Mouse (Mus musculus) cerebellum, adult 11-12 months (tissue): ENCODE measurements around the gene Cherp.

Experiments
- DNase-seq: peaks from one replicate; pipeline ENCODE4 v3.0.0; 2022

Cherp gene

DNA sequence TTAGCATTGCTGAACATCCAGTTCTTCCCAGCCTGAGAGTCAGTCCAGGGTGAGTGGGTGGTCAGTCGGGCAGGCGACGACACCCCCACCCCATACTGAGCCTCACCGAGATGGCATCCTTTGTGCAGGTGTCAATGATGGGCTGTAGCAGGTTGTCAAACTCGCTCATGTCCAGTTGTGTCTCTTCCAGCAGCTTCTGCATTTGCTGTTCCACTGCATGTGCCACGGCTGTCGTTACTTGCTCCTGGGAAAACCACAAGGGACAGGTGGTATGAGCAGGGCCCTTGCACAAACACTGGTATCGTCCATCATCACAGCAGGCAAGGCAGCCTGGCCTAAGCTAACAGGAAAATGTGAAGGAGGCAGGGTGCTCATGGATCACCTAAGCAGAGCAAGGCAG is 5.0 kb downstream of the Cherp start:
- peak; percentile 7 for DNase-seq

DNA sequence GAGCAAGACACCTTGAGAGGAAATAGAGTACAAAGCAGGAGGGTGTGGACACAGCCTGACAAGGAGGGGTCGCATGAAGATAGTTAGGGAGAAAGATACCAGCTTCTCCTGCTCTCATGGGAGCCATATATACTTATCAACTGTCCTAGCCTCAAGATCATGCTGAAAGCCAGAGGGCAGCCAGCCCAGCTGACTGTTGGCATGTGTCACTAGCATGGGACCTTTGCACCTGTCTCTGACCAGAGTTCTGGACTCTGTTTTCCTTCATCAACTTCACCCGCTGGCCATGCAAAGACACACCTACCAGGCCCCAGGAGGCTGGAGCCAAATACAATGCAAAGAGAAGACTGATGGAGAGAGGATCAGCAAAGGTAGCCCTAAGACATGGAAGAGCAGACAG is 5.8 kb downstream of the Cherp start:
- no peak for DNase-seq

DNA sequence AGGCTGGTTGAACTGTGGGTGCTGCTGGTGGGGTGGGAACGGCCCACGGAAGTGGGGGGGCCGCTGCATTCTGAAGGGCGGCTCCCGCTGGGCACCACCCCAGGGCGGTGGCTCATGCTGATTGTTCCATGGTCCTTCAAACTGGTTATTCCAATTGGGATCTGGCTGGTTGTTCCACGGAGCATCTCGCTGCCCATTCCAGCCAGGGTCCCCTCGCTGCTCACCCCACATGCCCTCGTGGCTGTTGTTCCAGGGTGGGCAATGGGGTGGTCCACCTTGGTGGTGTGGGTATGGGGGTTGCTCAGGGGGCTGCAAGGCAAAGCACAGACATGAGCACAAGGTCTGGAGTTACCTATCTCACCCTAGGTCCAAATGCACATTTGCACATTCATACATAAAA is 10.8 kb downstream of the Cherp start:
- DNase-seq, result no peak

DNA sequence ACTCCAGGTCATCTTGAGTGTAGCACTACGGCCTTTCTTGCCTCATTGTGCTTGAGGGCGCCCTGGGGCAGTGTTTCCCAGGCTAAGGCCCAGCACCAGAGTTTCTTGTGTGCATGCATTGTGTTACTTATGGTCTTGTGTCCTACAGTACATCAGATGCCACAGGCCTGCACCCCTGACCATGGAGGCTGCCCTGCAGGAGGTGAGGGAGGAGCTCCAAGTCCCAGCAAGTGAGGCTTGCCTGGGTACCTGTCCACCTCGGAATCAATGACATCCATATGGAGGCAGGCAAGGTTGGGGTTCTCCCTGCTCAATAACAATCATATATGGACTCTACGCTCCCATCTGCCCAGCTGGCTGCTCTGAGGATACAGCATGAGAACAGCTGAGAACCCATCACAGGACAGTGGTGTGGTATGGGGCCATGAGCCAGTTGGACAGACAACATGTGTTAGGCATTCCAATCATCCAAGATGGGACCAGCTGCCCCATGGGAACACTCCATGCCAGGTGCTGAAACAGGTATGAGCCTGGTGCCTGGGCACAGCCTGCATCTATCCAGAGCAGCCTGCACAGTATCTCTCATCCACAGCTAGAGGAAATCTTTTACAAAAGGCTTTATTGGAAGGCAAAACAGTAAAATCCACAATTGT is 15.0 kb downstream of the Cherp start:
- DNase-seq, result no peak

DNA sequence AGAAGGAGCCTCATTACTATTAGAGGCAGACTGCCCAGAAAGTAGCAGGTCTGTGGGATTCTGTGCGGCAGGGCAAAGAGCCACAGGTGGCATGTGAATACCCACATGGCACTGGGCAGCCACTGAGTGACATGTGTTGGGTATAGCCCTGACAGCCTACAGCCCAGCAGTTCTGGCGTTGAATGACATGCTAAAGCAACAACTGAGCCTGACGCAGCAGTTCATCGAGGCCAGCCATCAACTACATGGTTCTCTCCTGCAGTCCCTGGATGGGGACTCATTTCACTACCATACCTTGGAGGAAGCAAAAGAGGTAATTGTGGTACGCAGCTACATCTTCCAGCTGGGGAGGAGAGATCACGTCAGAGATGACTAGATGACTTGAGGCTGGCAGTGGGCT is 16.6 kb downstream of the Cherp start:
- DNase-seq, result no peak

DNA sequence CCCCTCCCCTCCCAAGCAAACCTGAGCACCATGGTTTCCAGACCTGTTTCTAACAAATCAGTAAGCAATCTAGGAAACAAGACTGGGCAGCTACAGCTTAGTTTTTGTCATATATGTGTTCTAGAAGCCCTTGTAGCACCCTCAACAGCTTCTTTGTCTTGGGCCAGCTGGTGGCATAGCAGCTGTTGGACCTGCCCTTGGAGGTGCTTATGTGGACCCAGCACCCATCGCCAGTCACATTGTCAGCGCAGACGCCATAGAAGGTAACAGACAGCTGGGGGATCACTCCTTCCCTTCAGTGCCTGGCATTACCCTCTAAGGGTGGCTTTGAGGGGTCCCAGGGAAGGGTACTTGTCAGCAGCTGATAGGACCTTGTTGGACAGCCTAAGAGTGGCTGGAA is 17.2 kb downstream of the Cherp start:
- no peak for DNase-seq

DNA sequence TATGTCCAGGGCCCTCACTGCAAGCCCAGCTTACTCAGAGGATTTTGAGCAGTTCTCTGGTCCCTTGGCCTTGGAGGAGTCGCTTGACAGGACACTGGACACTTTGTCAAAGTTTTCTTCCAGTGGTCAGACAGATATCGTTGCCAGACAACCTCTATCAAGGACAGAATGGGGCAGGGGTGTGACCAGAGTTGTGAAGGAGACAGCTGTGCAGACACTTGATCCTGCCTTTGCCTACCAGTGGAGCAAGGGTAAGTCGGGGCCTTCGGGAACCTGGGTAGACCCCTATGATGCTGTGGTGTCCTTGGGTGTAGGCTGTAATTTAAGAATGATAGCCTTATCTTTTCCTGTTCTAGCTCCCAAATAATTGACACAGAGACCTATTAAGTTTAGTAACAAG is 19.7 kb downstream of the Cherp start:
- DNase-seq, result no peak

DNA sequence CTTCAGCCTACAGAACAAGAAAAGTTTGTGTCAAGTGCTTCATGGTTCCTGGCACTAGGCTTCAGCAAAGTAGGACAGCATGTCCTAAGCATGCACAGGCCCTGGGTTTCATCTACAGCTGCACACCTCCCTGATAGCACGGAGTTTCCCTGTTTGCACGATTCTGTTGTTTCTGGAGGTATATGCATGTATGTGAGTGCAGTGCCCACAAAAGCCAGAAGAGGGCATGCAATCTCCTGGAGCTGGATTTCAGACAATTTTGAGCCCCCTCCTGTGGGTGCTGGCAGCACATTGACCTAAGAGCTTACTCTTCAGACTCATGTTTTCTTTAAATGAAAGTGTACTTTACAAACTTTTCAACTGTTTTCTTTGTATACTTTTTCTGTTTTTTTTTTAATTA is 21.1 kb downstream of the Cherp start:
- DNase-seq, result no peak

DNA sequence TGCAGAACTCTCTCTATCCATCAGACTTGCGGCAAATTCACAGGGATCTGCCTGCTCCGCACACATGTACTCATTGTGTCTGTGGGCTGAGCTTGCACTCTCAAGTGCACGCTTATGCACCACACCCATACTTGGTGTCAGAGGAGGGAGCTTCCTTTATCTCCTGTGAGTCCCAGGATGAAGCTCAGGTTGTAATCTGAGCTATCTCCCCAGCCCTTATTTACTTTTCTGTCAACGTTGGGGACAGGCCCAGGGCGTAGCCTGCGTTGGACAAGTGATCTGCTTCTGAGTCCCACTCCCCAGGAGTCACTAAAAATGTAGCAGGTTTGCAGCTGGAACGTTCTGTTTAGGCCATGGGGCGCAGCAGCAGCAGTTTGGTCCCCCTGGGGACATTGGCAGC is 23.5 kb downstream of the Cherp start:
- DNase-seq, result no peak

DNA sequence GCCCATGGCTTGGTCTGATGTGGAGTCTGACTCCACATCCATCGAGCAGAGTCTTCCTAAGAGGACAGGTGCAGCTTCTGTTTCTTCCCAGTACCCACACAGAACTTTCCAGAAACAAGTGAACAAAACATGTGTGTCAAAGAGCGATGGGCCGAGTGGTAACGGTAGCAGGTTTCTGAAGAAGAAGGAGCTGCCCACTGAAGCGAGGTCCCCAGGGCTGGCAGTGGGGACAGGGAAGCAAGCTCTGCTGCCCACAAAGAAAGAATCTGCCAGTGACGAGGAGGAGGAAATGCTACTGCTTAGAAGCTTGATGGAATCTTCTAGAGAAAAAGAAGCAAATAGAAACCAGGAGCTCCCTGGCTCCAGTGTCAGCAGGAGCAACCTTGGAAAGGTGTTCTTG is 30.0 kb downstream of the Cherp start:
- no peak for DNase-seq

DNA sequence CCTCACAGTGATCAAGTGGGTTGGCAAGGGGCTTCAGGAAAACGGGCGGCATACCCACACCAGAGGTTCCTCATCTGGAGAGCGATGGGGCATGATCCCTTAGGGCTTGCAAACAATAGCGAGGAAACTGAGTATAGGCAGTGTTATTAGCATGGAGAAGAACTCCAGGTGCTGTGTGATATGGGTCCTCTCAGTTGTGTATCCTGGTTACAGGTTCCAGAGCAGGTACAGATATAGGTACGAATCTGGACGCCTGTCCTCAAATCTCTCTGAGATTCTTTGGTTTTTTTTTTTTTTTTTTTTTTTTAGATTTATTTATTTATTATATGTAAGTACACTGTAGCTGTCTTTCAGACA is 31.1 kb downstream of the Cherp start:
- no peak for DNase-seq

DNA sequence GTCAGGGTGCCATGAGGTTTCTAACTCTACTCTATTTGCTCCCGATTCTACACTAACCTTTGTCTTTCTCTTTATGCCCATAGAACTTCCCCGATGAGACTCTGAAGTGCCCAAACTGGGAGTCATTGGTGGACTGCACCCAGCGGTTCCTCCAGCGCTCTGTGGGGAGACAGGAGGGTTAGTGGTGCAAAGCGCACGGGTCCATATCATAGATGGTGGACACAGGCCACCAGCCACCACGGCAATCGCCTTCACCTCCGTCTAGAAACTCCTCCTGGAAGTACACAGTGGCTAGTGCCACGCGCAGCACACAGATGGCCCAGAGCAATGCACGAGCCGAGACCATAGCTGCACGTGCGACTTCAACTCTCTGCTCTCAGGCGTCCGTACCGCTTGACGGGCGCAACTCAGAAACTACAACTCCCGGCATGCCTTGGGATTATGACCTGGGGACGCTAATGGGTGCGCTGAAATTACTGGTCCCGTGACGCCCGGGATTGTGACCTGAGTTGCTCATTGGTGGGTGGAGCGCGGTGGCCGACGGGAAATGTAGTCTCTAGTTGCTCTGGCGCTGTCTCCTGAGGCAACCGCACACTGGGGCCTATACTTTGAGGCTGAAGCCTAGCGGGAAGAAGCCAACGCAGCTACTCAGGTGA is 31.6 kb downstream of the Cherp start, which contains the start of the genes Calr3 and 1700030K09Rik:
Gene Calr3, minus strand, starts transcription at position 533 of the 656 bp plus-strand sequence.
Gene 1700030K09Rik, plus strand, starts transcription at position 543 of the 656 bp plus-strand sequence.
- peak; percentile 98 for DNase-seq

DNA sequence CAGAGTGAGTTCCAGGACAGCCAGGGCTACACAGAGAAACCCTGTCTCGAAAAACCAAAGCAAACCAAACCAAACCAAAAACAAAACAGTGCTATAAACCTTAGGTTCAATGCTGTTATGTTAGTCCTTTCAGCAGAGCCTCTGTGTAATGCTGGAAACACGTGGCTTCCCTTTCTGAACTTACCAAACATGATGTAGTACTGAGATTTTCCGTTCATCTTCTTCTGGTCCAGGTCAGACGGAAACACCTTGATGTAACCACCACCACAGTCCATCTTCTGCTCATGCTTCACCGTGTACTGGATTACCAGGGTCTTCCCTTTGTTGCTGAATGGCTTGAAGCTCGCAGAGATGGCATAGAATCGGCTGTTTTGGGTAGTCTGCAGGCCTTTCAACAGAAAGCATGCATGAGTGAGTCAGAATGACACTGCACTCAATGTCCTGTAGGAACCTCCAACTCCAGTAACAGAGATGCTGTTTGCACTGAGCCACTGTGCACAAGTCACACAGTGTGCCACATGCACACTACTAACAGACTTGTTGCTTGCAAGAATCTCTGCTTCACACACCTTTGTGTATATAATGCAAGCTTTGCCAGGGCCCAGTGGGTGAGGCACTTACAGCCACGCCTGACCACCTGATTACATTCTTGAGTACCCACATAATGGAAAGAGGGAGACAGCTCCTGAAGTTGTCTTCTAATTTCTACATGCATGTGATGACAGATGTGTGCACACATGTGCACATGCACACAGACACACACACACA is 36.6 kb downstream of the Cherp start:
- no peak for DNase-seq

DNA sequence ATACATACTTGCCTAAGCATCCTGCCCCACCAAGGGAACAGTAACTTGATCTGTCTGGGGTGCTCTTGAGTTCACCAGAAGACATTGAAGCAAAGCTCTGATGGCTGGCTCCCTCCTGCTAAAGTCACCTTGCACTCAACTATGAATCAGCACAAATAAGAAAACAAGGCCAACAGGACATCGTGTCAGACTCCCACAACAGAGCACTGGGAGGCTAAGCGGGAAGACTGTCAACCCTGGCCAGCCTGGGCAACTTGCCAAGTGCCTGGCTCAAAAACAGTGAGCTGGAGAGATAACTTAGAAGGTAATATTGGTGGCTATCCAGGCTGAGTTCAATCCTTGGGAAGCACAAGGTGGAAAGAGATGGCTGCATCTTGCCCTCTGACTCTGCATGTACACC is 40.1 kb downstream of the Cherp start:
- DNase-seq, result no peak

DNA sequence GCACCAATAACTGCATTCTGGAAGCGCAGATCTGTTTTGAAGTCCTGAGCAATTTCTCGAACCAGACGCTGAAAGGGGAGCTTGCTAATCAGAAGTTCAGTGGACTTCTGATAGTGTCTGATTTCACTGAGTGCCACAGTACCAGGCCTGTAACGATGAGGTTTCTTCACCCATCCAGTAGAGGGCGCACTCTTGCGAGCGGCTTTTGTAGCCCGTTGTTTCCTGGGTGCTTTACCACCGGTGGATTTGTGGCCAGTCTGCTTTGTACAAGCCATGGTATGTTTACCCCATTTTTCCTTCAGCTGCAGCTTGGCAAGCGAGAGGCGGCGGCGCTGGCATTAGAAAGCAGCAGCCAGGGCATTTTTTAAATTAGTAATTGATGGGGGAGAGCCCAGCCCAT is 45.4 kb downstream of the Cherp start:
- no peak for DNase-seq

DNA sequence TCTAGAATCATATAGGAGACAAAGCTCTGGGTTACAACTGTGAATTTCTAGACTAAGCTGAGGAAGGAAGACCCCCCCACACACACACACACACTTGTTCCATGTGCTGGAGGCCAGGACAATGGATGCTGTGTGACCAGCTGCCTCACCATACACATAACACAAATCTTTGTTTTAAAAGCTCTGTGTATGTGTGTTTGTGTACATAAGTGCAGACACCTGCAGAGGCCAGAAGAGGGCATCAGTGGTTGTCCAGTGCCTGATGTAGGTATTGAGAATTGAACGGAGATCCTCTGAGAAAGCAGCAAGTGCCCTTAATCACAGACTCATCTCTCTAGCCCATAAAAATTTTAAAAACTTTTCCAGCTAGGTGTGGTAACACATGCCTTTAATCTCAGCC is 52.1 kb downstream of the Cherp start:
- DNase-seq, result no peak

DNA sequence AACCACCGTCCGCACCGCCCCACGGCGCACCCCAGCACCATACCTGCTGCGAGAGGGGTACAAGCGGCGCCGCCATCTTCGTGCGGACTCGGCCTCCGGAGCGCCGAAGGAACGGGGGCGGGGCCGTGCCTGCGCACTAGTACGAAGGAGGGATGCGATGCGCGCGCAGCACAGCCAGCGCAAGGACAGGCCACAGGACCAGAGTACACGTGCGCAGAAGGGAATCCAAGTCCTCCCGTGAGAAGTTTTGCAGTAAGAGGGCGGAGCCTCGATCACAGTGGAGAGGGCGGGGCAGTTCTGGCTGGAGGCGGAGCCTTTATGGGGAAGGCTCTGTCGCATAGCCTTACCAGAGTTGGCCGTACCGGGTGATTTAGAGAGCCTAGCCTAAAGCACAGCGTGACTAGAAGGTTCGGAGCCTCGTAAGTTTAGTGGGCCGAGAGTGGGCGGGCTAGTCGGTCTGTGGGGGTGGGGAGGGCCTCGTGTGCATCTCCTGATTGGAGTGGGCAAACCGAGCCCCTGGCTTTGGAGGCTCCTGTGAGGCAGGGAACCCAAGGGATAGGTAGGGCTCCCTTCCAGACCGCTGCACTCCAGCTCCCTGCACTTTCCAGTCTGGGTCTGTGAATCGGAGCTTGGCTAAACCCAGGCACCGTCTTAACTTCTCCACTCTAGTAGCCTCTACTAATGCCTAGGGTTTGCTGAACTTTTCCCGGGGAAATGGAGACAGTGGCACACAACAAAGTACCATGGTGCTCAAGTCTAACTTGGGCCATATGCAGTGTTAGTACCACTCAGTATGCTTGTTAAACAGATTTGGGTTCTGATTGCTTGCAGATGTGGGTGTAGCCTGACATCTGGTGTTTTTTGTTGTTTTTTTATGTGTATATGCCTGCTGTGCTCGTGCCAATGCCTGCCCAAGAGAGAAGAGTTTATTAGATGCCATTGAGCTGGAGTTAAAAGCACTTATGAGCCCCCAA is 53.4 kb downstream of the Cherp start, which contains the start of gene Eps15l1:
Gene Eps15l1, minus strand, starts transcription at position 99 of the 974 bp plus-strand sequence.
- peak; percentile 98 for DNase-seq

DNA sequence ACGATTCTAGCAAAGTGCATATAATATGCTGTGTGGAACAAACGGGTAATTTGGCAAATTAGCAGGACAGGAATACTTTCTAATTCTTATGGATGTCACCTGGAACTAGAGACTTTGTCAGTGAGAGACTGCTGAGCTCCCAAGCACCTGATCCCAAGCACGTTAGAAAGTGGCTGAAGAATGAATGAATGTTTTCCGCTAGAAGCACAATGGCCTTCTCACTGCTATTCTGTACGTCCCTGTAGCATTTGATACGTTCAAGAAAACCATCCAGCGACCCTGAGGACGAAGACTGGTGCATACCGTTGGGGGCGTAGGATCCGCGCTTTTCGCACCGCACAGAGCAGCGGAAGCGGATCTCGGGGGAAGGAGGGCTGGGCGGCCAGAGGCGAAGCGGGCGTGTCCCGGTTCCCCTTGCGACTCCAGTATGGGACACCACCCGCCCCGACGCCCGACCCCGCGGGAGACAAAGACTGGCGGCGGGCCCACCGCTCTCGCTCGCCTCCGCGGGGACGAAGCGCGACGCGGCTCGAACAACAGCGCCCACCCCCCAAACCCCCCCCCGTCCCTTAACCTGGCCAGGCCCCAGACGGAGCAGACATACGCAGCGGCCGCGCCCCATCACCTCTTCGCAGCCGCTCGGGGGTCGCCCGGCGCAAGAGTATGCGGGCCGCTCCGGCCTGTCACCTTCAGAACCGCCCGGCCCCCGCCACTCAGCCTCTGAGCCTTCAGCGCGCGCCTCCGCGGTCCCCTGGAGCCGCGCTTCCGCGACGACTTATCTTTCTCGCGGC is 54.3 kb downstream of the Cherp start:
- peak; percentile 55 for DNase-seq

DNA sequence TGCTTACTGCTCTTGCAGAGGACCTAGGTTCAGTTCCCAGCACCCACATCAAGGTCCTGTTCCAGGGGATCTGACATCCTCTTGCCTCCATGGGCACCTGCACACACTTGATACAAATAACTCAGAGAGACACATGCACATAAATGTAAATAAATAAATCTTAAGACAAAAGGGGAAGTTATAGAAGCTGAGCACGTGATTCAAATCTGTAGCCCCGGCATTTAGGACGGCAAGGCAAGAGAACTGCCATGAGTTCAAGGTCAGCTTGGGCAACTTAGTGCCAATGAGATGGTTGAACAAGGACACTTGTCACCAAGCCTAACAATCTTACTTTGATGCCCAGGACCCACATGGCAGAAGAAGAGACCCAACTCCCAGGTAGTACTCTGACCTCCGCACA is 57.0 kb downstream of the Cherp start:
- DNase-seq, result no peak

DNA sequence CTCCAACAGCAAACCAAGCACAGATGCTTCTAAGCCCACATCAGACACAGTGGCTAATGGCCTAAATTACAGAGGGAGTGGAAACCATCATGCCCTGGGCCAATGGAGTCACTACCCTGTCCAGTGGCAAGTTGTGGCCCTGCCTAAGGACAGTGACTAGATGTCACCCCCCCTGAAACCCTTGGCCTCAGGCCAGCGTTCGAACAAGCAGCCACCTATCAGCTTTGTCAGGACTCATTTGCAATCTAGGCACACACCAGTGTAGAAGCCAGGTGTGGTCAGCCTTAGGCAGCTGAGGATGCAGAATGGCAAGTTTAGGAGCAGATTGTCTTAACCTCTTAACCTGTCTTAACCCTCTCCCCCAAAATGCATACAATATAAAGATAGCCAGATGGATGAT is 59.8 kb downstream of the Cherp start:
- peak; percentile 18 for DNase-seq

DNA sequence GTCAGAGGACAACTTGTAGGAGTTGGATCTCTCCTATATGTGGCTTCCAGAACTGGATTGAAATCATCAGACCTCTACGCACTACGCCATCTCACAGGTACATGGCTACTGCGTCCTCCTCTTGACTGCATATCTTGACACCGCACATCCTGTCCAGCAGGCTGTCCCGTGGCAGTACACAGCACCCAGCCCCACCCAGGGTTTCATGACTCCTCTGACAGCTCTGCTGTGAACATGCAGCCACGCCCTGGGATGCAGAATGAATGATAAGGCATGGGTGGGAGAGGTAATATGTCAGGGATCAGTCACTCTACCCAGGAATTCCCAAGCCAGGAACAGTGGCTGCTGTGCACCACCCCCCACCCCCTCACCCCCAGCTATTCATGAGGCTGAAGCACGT is 61.2 kb downstream of the Cherp start:
- no peak for DNase-seq
